Mouse (Mus musculus): ENCODE measurements around the gene Atxn7l2.

Atxn7l2 gene

DNA sequence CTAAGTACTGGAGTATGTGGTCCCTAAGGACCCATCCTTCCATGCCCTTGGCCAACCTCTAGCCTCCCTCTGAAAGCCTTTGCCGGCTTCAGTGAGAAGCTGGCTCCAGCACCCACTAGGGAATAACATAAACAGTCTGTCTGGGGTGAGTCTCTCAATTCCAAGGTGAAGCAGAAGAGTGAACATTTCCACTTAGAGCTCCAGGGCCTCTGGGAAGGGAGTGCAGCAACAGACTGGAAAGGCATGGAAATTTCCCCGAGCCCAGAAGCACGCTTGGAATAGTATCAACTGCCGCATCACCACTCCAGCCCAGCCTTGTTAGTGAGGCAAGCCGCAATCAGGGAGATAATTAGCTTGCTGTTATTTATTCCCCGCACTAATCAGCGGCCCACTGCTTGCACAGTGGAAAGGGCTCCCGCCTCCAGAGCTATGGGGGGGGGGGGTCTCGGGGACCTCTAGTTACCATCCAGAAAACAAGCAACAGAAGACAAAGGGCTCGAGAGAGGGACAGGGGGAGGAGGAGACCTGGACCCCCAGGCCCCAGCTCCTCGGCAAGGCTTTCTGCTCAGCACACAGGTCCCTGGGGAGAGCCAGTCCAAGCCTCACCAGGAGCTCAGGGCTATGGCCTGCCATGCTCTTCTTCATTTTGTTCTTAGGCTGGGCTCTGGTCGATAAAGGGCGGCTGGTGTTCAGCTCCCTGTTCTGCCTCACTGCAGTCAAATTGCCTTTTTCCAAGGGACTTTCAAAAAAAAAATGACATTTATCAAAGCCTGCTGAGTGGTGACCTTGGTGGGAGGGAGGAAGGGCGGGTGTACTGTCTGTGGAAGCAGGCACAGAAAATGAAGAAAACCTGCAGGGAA, 35.8 kb downstream of the Atxn7l2 start:
- peak; percentile 67 for DNase-seq

DNA sequence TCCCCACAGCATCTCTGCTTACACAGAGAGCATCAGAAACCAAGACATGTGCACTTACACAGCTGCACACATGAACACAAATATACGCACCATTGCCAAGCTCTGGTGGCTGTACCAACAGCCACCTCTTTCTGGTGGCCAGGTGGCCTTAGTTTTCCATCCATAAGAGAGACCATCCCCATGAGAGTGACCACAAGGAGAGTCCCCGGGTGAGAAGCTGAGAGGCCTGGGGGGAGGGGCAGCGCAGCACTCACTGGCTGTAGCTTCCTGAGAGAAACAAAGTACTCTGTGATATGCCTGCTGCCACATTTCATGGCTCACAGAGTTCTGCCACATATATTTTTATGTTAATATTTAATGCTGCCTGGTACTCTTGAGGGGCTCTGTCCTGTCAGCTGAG, 41.5 kb downstream of the Atxn7l2 start:
- DNase-seq: no peak

DNA sequence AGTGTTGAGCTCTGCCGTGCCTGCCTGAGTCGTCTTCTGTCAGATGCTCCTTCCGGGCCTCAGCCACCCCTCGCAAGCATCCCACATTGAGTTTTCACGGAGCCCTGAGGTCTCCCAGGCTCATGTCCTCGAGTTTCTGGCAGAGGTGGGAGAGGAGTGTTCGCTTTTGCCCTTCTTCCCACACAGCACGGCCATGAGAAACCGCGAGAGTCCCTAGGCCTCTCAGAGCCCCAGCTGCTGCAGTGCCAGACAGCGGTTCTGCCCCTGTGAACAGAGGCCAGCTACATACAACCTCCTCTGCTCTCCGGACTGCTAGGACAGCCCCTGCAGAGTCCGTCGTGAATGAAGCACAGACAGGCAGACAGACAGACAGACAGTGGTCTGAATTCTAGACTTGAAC, 43.2 kb downstream of the Atxn7l2 start:
- no peak for DNase-seq

DNA sequence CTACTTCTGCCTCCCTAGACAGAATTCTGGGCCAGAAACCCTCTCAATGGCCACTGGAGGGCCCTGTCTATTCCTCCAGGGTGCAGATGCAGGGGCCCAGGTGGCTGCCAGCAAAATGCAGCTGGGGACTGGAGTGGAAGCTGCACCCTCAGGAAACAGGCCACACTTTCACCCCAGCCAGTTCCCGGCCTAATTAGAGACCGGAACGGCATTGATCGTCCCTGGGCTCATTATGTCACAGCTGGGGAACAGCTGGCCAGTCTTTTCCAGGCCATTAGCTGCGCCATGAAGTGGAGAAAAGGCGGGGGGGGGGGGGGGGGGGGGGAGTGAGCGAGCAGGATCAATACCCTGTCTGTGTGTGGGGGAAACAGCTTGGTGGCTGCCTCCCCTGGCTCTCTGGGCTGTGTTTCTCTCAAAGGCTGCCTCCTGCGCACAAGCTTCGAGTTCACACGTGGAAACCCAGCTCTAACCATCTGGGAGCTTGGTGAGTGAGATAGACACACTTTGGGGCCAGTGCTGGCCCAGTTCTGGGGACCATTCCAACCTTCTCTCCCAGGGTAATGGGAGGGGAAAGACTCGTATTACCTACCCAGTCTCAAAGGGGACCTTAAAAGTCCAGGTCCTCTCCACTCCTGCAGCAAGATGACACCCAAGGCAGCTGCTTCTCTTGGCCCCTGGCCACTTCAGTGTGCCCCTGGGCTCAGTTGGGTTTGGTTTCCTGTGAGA, 44.1 kb downstream of the Atxn7l2 start:
- DNase-seq: peak; percentile 60

DNA sequence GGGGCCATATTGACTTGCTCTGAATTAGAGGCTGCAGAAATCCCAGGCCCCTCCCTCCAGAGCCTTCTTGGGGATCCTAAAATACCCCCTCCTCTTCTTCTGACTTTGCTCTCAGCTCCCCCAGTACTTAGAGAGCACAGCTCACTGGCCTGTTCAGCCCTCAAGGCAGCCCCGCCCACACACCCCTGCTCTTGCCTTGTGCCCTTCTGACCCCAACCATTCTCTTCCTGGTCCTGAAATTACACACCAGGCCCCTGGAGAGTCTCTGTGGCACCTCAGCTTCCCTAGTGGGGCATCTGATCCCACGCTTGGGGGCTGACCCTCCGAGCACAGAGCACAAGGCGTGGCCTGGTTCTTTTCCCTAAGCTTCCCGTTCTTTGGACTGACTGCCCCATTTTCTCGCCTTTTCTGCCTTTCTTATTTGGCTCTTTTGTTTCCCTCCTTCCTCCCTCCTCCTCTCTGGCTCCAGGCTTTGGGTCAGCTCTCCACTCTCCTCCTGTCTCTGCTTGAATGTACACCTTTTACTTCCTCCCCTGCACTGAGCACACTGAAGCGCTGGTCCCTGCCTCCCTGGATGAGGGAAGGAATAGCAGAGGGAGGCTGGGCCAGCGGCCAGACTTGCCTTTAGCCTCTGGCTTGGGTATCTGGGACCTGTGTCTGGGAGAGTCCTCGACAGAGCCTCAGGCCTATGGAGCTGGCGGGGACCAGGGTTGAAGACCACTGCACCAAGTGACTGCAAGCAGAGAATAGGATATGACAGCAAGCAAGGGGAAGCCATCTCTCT, 45.0 kb downstream of the Atxn7l2 start:
- no peak for DNase-seq

DNA sequence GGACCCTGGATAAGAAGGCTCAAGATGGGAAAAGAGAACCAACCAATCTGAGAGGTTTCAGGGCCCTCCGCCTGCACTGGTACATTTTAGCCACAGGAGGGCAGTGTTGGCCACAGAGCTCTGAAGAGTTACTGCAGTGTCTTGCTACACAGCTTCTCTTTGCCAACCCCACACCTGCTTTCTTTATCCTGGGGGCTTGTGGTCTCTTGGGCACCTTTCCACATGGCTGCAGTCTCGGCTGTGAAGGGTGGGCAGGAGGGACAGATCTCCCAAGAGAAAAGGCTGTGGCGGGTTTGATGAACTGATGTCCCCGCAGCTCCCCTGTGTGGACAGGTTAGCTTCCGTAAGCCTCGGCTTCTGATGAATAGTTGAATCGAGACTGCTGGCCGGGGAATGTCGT, 45.9 kb downstream of the Atxn7l2 start:
- peak; percentile 83 for DNase-seq

DNA sequence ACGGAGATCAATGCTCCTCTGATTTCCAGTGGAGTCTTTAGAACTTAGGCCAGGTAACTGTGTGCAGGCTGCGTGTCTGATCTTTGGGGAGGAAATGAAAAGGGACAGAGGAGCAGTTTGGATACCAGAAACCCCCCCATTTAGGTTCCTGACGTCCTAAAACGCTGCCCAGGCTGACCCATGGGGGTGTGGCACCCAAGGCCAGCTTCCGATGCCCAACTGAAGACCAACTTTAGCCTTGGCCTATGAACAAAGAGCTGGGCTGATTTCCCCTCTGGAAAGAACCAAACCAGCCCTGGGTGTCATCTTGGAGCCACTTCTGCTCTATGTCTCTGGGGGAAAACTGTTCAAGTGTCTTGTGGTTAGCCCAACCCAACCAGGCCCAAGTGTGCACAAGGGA, 46.6 kb downstream of the Atxn7l2 start:
- DNase-seq: no peak

DNA sequence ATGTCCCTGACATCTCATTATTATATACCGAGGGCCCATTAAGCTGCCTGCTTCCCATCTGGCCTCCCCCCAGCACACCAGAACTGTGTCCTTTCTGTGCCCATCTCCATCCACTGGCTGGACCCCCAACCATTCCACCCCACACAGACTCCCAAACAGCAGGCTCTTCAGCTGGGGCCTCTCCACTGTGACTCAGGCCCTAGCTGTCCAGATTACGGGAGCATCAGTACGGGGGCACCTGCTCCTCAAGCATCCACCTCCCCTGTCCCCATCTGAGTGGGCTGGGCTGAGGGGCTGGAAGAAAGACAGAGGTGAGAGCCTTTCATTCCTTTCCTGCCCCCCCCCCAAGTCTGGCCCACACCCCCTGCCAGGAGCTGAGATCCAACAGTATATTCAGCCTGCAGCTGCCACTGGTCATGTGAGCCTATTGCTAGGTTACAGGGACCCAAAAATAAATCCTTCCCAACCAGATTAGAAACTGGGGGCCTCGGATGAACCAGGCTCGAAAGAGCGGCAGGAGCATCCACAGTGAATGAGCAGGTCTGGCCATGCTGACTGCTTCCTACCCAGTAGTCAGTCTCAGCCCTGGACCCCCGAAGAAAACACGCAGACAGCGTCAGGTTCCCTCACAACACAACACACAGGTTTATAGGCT, 52.2 kb downstream of the Atxn7l2 start:
- no peak for DNase-seq

DNA sequence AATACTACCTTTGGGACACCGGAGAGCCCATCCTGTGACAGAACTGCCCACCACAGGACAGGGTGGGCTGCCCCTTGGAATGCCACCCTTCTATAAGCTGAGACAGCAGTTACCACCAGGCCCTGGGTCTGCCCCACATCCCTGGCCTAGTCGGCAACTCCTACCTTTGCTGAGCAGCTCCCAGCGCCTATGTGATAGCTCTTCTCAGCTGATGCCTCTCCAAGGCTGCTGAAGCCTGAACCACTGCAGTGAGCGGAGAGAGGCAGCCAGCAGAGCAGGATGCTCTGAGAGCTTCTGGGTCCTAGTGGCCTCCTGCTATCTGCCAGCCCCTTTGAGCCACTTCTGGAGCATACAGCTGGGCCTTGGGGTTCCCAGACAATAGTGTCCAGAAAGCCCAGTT, 56.1 kb downstream of the Atxn7l2 start, which contains the start of gene Gpr61:
TSS of gene Gpr61 (minus strand) at position 227 of the 400 bp plus-strand sequence.
- DNase-seq: no peak

DNA sequence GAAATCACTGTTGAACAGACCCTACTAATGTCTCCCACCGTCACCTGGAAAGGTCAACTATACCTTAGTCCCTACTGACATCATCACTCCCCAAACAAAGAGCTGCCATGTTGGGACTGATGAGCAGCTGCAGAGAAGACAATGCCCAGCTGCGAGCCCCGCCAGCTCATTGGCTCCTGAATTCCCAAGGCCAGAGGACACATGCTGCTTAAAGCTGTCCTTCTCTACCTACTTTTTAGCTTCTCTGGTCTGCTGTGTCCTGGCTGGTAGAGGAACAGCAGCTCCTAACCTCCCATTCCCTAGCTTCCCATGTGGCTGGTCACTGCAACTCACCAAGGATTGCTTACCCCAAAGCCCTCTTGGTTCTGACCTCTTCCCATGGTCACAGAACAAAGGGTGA, 58.4 kb downstream of the Atxn7l2 start:
- no peak for DNase-seq
